Mouse (Mus musculus) hindbrain, embryonic 11.5 days (tissue): ENCODE data around the gene Cbx4. TPM values are rescaled to one million over a fixed set of nuclear protein-coding genes. Genes with fewer than 3 reads are reported as not detected.

ENCODE experiments used
- ATAC-seq: fragments of 200-750 bp; cut with Nextera tagmentation; 2 replicates; pipeline ENCODE4 v1.8.0; 2017; ENCODE audit warnings: mild to moderate bottlenecking, moderate TSS enrichment, moderate library complexity; ENCODE audit not compliant: low FRiP score
- DNase-seq: peaks from one replicate; pipeline ENCODE4 v3.0.0-alpha.2; 2015; ENCODE audit warnings: low spot score
- H3K27ac ChIP-seq: fragments of 300-500 bp; sonication (generic); 2 replicates; pipeline ENCODE4 v1.5.1; 2014; ENCODE audit warnings: mild to moderate bottlenecking, low read depth, low read length
- H3K27me3 ChIP-seq: fragments of 300-500 bp; sonication (generic); 2 replicates; pipeline ENCODE4 v1.6.1; 2014; ENCODE audit warnings: mild to moderate bottlenecking, low read length, moderate library complexity, mixed read lengths; ENCODE audit not compliant: control insufficient read depth, insufficient read depth
- H3K36me3 ChIP-seq: fragments of 300-500 bp; sonication (generic); 2 replicates; pipeline ENCODE4 v1.6.1; 2014; ENCODE audit warnings: mild to moderate bottlenecking, low read length, moderate library complexity, mixed read lengths; ENCODE audit not compliant: control insufficient read depth, insufficient read depth
- H3K4me1 ChIP-seq: fragments of 300-500 bp; sonication (generic); replicated peaks from 2 replicates; pipeline ENCODE4 v1.6.1; 2014; ENCODE audit warnings: low read length, mixed read lengths; ENCODE audit not compliant: control insufficient read depth, insufficient read depth
- H3K4me2 ChIP-seq: fragments of 300-500 bp; sonication (generic); replicated peaks from 2 replicates; pipeline ENCODE4 v1.6.1; 2014; ENCODE audit warnings: mild to moderate bottlenecking, low read depth, low read length
- H3K4me3 ChIP-seq: fragments of 300-500 bp; sonication (generic); 2 replicates; pipeline ENCODE4 v1.5.1; 2014; ENCODE audit warnings: low read depth, low read length
- H3K9ac ChIP-seq: fragments of 300-500 bp; sonication (generic); 2 replicates; pipeline ENCODE4 v1.6.1; 2014; ENCODE audit warnings: low read depth, low read length
- H3K9me3 ChIP-seq: fragments of 300-500 bp; sonication (generic); 2 replicates; pipeline ENCODE4 v1.6.1; 2016; ENCODE audit warnings: low read length; ENCODE audit not compliant: control insufficient read depth
- WGBS: fragments of 180-500 bp; shearing (Covaris S2); extraction: QIAGEN DNeasy Blood & Tissue Kit; methylation state at CpG from one replicate; pipeline ENCODE4 v1.1.7; 2014; 5-methylcytosine and 5-hydroxymethylcytosine counted together
- polyA plus RNA-seq: library from polyadenylated mRNA; unstranded; fragments of >200 nt; fragmentation: Nextera tagmentation; extraction: Ambion mirVana; gene quantifications from 2 replicates; pipeline ENCODE4 v1.2.1, GENCODE M21; 2014

Gene Cbx4
- polyA plus RNA-seq, 1 experiment from 2014 or later = 5.4 TPM

DNA sequence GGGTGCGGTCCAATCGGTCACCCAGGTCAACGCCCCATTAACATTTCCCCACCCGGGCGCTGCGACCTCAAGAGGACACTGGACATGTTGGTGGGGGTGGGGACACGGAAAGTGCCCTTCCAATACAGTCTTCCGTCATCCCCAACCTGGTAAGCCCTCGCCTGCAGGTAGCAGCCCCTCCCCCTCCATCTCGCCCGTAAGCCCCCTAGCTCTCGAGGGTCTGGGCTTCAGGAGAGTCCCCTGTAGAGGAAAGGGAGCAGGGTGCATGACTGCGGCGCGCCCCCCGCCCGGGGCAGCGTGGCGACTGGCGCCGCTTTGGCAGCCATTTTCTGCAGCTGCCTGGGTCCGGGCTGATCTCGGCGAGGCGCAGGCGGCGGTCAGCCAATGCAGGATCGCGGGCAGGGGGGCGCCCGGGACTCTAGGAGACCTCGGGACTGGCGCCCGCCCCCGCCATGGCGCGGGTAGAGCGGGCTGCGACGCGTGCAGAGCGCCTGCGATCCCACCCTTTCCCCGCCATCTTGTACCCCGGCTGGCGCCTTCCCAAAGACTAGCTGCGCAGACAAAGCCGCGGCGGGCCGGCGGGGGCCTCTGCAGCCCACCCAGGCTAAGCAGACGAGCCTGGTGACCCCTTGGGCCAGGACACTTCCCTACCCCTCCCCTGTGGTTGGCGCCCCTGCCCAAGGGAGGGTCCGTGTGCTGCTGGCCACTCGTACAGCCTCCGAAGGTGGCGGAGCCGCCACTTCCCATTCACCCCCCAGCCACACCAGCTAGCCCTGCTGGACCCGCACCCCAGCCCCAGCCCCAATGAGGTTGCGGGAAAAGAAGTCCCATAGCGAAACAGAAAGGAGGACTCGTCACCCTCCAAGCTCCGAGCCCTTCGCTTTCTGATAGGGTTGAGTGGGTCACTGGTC lies 29.5 kb downstream of the Cbx4 start:
- no peaks in the 10 kb centered on the region for H3K9me3 ChIP-seq
- H3K4me1 ChIP-seq = peaks cover 18% of the 10 kb centered on the region; the same call in 1 of the 2 replicates
- H3K4me2 ChIP-seq = peak overlapping the region; percentile 98
- H3K27ac ChIP-seq = peak overlapping the region; percentile 82
- H3K4me3 ChIP-seq = peak overlapping the region; percentile 52
- peaks cover 74% of the 10 kb centered on the region for H3K27me3 ChIP-seq
- WGBS = 1% methylated on average over 58 of the region's 65 CpGs
- peak overlapping the region; percentile 98 for H3K9ac ChIP-seq
- DNase-seq (peak; percentile 79), ATAC-seq (peak; percentile 25; the same call in 1 of the 2 replicates)
- H3K36me3 ChIP-seq = no peaks in the 10 kb centered on the region

DNA sequence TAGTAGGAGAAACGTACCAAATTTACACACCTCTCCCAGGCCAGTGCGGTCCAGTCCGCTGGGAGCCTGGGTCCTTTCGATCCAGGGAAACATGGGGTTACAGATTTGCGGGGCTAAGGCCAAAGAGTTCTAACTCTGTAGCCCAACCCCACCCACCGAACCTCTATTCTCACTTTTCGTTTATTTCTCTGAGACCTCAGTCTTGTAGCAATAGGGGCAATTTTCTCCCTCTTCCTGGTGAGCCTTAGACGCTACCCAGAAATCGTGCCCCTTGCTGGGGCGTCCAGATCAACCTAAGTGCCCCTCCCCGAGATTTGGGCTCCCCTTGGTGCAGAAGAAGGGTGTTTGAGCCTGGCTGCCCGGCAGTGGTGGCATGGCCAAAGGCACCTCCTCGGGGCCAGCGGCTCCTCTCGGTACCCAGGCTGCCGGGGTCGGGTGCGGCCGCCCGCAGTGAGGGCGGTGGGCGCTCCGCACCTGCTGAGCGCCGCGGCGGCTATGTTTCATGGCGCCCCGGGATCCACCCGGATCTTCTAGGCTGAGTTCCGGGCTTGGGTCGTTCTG lies 30.4 kb downstream of the Cbx4 start:
- H3K27me3 ChIP-seq = peaks cover 79% of the 10 kb centered on the region
- H3K9me3 ChIP-seq = no peaks in the 10 kb centered on the region
- no peak for ATAC-seq
- peak overlapping the region; percentile 52 for H3K4me3 ChIP-seq
- WGBS = 2% methylated on average over 32 of the region's 32 CpGs
- H3K4me1 ChIP-seq = peaks cover 18% of the 10 kb centered on the region; the same call in 1 of the 2 replicates
- H3K36me3 ChIP-seq = no peaks in the 10 kb centered on the region
- no peak overlapping the region for H3K27ac ChIP-seq
- DNase-seq = peak; percentile 50
- H3K9ac ChIP-seq = 0 out of 2 replicates have a peak overlapping the region, but pooled peaks have one; percentile 23
- H3K4me2 ChIP-seq = peak overlapping the region; percentile 98

DNA sequence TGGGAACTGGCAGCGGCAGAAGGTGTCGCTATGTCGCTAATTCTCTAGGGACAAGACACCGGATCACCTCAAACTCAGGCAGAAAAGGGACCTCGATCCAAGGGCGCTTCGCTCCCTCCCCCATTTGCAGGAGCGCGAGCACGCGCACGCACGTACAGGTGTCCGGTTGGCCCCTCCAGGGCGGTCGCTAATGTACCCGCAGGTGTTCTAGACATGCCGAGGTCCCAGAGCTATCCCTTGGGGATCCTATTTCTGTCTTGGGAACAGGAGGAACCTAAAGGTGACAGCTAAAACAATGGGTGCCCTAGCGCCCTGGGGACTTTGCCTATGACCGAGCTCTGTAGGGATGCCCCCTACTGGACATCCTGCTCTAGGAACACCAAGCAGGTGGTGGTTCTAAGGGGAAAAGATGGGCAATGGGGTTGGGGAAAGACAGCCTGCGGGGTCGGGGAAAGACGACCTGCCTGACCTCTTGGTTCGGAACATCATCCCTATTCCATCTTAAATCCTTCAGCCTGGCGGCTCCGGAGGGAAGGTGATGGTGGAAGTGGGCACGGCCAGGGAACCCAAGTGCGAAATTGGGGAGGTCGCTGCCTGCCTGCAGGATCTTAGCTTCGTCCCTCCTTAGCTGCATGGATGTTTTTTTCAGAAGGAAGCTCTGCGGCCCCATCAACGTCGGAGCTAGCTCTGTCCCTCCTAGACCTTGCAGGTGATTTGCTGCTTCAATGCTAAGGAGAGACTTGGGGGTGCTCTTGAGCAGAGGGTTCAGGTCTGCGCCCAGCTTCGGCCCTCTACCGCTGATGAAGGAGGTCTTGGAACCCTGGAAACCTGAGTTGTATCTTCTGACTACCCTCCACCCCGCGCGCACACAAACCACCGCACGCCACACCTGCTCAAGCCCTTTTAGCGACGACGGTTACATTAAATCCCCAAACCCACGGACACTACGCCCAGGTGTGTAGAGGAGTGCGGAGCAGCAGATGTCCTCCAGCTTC lies 31.4 kb downstream of the Cbx4 start:
- Histone ChIP-seq H3K4me1 (peaks cover 18% of the 10 kb centered on the region; the same call in 1 of the 2 replicates), H3K27me3 (peaks cover 79% of the 10 kb centered on the region), H3K4me3 (peak overlapping the region; percentile 31), H3K9me3 (no peaks in the 10 kb centered on the region), H3K9ac (no peak overlapping the region), H3K27ac (no peak overlapping the region), H3K4me2 (peak overlapping the region; percentile 74), H3K36me3 (no peaks in the 10 kb centered on the region)
- DNase-seq = peak; percentile 63
- no peak for ATAC-seq
- 2% methylated on average over 47 of the region's 47 CpGs for WGBS

DNA sequence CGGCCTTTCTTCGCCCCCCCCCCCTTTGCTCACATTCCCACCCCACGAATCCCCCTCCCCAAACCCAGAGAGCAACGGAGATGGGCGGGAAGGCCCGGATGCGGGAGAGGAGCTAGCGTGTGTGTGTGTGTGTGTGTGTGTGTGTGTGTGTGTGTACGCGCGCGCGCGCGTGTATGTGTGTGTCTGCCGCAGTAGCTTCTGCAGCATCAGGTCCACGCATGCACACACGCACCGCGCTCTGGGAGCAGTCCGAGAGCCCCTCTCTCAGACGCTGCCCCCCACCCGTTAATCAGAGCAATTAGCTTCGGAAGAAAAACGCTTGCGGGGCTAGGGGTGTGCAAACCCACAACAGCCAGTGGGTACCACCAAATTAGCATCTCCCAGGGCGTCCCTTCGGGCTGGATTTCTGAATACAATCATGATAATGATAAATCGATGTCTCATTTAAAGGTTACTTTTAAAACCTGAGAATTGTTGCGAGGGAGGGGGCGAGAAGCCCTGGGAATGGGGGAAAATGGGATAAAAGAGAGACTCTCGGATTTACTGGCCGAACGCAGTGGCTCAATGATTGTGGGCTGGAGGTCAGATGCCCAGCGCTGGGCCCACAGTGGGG lies 32.2 kb downstream of the Cbx4 start:
- Histone ChIP-seq H3K4me2 (peak overlapping the region; percentile 74), H3K9ac (peak overlapping the region; percentile 45), H3K27ac (peak overlapping the region; percentile 79), H3K4me3 (peak overlapping the region; percentile 31), H3K9me3 (no peaks in the 10 kb centered on the region), H3K27me3 (peaks cover 79% of the 10 kb centered on the region), H3K4me1 (peaks cover 18% of the 10 kb centered on the region; the same call in 1 of the 2 replicates), H3K36me3 (no peaks in the 10 kb centered on the region)
- ATAC-seq (peak; percentile 33), DNase-seq (peak; percentile 73)
- under 1% methylated on average over 32 of the region's 35 CpGs for WGBS

DNA sequence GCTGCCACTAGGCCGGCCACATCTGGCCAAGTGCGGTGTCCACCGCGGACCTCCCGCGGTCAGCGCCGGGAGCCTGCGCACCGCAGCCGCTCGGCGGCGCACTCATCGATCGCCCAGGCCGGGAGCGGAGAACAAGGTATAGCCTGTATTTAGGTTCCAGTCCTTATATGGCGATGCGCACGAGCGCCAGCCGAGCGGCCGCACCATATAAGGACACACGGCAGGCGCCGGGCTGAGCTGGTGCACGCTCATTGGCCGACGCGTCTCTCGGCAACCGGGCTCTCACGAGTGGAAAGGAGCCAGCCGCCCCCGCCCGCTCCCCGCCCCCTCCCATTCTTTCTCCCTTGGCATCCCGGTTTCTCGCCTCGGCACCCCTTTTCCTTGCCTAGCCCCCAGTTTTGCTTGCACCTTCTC lies 32.8 kb downstream of the Cbx4 start:
- DNase-seq (peak; percentile 90), ATAC-seq (peak; percentile 90)
- H3K9ac ChIP-seq = peak overlapping the region; percentile 45
- H3K27me3 ChIP-seq = peaks cover 78% of the 10 kb centered on the region
- peak overlapping the region; percentile 31 for H3K4me3 ChIP-seq
- no peaks in the 10 kb centered on the region for H3K9me3 ChIP-seq
- H3K27ac ChIP-seq = peak overlapping the region; percentile 79
- peaks cover 16% of the 10 kb centered on the region for H3K4me1 ChIP-seq
- H3K4me2 ChIP-seq = peak overlapping the region; percentile 74
- no peaks in the 10 kb centered on the region for H3K36me3 ChIP-seq
- WGBS = under 1% methylated on average over 40 of the region's 42 CpGs

DNA sequence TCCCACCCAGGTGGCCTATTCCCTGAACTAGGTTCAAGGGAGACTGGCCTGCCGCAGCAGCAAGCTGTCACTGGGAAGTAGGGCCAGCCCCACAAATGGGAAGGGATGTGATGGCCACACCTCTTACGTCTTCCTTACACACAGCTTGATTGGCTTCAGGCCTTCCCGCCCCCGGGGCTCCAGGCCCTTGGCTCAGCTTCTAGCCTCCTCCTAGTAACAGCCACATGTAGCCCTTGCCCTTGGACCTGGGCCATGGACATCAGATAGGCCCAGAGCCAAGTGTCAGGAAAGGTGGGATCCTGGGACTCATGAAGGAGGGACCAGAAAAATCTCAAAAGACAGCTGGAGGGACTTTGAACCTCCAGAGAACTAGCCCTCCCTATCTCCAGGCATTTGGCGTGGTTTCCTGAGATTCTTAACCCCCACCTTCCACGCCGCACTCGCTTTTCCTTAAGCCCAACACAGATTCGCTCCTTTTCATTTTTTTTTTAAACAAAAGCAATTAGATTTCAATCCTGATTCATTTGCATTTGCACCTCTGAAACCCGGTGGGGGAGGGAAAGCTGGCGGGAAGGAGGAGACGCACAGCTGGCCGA lies 33.3 kb downstream of the Cbx4 start:
- no peak for ATAC-seq
- under 1% methylated on average over 13 of the region's 13 CpGs for WGBS
- H3K4me3 ChIP-seq = peak overlapping the region; percentile 31
- H3K9ac ChIP-seq = no peak overlapping the region
- H3K4me2 ChIP-seq = peak overlapping the region; percentile 74
- peaks cover 18% of the 10 kb centered on the region for H3K4me1 ChIP-seq
- peaks cover 77% of the 10 kb centered on the region for H3K27me3 ChIP-seq
- peak; percentile 68 for DNase-seq
- H3K36me3 ChIP-seq = no peaks in the 10 kb centered on the region
- H3K27ac ChIP-seq = peak overlapping the region; percentile 79
- no peaks in the 10 kb centered on the region for H3K9me3 ChIP-seq

DNA sequence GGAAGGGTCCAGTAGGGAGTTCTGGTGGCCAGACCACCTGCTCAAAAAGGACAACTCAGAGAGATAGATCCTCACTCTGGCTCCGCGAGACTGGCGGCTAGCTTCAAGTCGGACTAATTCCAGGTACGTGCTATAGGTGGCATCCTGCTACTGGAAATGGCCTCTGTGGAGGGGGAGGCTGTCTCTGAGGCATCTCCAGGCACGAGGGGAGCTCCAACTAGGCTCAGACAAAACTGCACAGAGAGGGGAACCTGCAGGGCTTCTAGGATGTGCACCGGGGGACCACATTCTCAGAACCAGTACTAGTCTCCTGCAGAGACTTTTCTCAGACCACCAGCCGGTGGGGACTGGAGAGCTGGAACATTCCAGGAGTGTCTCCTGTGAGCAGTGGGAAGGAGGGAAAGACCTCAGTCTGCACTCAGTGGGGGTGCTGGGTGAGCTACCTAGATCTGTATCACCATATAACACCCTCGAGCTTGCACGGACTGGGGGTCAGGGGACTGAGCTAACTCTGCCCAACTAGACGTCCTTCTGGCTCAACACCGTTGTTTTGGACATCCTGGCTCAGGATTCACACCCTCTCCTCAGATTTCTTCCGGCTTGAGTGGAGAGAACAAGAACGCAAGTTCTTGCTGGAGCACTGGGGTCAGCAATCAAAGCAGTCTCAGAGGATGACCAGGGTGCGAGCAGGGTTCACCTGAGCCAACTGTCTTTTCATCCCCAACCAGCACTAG lies 33.9 kb downstream of the Cbx4 start:
- Histone ChIP-seq H3K4me3 (no peak overlapping the region), H3K9me3 (no peaks in the 10 kb centered on the region), H3K27me3 (peaks cover 79% of the 10 kb centered on the region), H3K36me3 (no peaks in the 10 kb centered on the region), H3K27ac (no peak overlapping the region), H3K9ac (no peak overlapping the region), H3K4me2 (no peak overlapping the region; the same call in 1 of the 2 replicates), H3K4me1 (peaks cover 17% of the 10 kb centered on the region)
- ATAC-seq (no peak), DNase-seq (peak; percentile 59)
- 2% methylated on average over 15 of the region's 15 CpGs for WGBS
